Mouse (Mus musculus) testis, adult 2 months (tissue): ENCODE results near the gene Sugct.

Source experiments
- CTCF ChIP-seq: fragments of 200-500 bp; IDR thresholded peaks from 2 replicates; pipeline ENCODE4 v1.5.1; 2012; ENCODE audit warnings: low read depth, mild to moderate bottlenecking, inconsistent platforms, low read length, moderate library complexity; ENCODE audit not compliant: control insufficient read depth, insufficient read depth, insufficient replicate concordance
- POLR2A ChIP-seq: fragments of 200-500 bp; IDR thresholded peaks from 2 replicates; pipeline ENCODE4 v1.6.1; 2012; ENCODE audit warnings: low read depth, mild to moderate bottlenecking, inconsistent platforms, low read length, moderate library complexity; ENCODE audit not compliant: control insufficient read depth

GRCm38 (mm10) chr13:17326863-17327262, 368.5 kb downstream of the Sugct start:
- TF ChIP-seq POLR2A, result no peak
- no peak for TF ChIP-seq CTCF
